Mouse (Mus musculus) midbrain, embryonic 12.5 days (tissue): Measurements from ENCODE around the gene Cmtr1. TPM values are rescaled to one million over a fixed set of nuclear protein-coding genes. Genes with fewer than 3 reads are reported as not detected.
"Not testable (repeated sequence)": the region's sequence is repeated elsewhere in the genome, so short reads cannot be mapped to it uniquely, and the experiment has no call there.

Experiments used
- ATAC-seq: fragments of 200-750 bp; cut with Nextera tagmentation; 2 replicates; pipeline ENCODE4 v1.8.0; 2017; ENCODE audit warnings: low read depth, moderate TSS enrichment, moderate library complexity; ENCODE audit not compliant: low FRiP score
- H3K27ac ChIP-seq: fragments of 300-500 bp; sonication (generic); replicated peaks from 2 replicates; pipeline ENCODE4 v1.5.1; 2016; ENCODE audit warnings: mild to moderate bottlenecking
- H3K27me3 ChIP-seq: fragments of 300-500 bp; sonication (generic); 2 replicates; pipeline ENCODE4 v1.6.1; 2016; ENCODE audit warnings: mild to moderate bottlenecking
- H3K36me3 ChIP-seq: fragments of 300-500 bp; sonication (generic); 2 replicates; pipeline ENCODE4 v1.6.1; 2016
- H3K4me1 ChIP-seq: fragments of 300-500 bp; sonication (generic); 2 replicates; pipeline ENCODE4 v1.6.1; 2016
- H3K4me2 ChIP-seq: fragments of 300-500 bp; sonication (generic); replicated peaks from 2 replicates; pipeline ENCODE4 v1.6.1; 2016; ENCODE audit warnings: mild to moderate bottlenecking, moderate library complexity
- H3K4me3 ChIP-seq: fragments of 300-500 bp; sonication (generic); 2 replicates; pipeline ENCODE4 v1.5.1; 2016; ENCODE audit warnings: mild to moderate bottlenecking
- H3K9ac ChIP-seq: fragments of 300-500 bp; sonication (generic); replicated peaks from 2 replicates; pipeline ENCODE4 v1.6.1; 2016; ENCODE audit warnings: mild to moderate bottlenecking, moderate library complexity
- H3K9me3 ChIP-seq: fragments of 300-500 bp; sonication (generic); 2 replicates; pipeline ENCODE4 v1.6.1; 2016; ENCODE audit warnings: mild to moderate bottlenecking
- WGBS: fragments of 180-500 bp; shearing (Covaris S2); methylation state at CpG from one replicate; pipeline ENCODE4 v1.1.7; 2016; 5-methylcytosine and 5-hydroxymethylcytosine counted together
- polyA plus RNA-seq: library from polyadenylated mRNA; unstranded; fragments of >200 nt; fragmentation: Nextera tagmentation; extraction: Ambion mirVana; gene quantifications from 2 replicates; pipeline ENCODE4 v1.2.1, GENCODE M21; 2016

Gene Cmtr1
- polyA plus RNA-seq, 1 experiment from 2014 or later = 162 TPM

DNA sequence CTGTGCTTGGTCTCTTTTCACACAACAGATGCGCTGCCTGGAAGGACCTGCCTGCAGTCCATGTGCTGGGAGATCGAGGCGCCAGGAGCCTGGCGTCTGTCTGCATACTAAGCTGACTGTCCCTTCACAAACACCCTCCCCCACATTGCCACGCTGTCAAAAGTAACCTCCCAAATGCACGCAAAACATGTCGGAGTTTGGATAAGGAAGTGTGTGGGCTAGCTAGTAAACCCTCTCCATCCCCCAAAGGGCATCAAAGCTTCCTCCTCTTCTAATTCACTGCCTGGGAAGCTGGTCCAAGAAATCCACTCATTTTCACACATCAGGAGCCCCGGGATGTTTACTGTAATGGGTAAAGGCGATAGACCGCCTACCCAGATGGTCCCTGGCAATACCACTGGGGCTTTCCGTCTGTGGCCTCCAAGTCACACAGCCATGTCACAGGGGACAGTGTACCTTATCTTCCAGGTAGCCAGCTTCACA lies 50.2 kb downstream of the Cmtr1 start:
- Histone ChIP-seq H3K4me3 (no peak overlapping the region), H3K27ac (peak overlapping the region; percentile 30), H3K9ac (no peak overlapping the region), H3K9me3 (no peaks in the 10 kb centered on the region), H3K36me3 (no peaks in the 10 kb centered on the region), H3K27me3 (no peaks in the 10 kb centered on the region), H3K4me2 (no peak overlapping the region), H3K4me1 (peaks cover 61% of the 10 kb centered on the region)
- WGBS = 78% methylated on average over 11 of the region's 11 CpGs
- ATAC-seq = no peak

DNA sequence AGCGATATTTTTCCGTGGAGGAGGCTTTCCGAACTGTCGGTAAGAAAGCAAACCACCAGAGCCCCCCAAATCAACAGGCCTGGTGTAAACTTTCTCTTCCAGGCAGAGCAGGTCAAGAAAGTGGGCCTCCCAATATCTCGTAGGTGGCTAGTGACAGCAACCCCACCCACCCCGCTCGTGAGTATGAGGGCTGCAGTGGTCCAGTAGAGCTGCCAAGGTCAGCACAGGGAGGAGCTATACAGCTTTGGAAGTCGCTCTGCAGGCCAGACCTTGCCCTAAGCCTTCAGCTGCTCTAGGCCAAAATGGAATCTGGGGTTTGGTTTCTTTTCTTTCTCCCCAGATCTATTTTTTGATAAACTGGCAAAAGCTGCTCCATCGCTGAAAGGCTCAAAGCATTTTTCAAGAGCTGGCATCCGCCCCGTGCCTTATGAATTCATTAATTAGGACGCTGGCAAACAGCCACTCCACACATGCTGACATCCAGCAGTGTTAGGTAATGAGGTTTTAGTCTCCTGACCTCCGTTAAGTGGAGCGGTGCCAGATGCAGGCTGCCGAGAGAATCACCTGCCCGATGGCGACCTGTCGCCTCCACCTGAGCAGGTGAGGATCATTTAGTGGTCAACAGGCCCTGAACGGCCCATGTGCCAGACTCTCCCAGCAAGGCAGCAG lies 50.8 kb downstream of the Cmtr1 start:
- Histone ChIP-seq H3K4me2 (no peak overlapping the region), H3K27ac (peak overlapping the region; percentile 30), H3K4me1 (peaks cover 66% of the 10 kb centered on the region), H3K4me3 (no peak overlapping the region), H3K27me3 (no peaks in the 10 kb centered on the region), H3K9ac (no peak overlapping the region), H3K36me3 (no peaks in the 10 kb centered on the region), H3K9me3 (no peaks in the 10 kb centered on the region)
- ATAC-seq = no peak
- WGBS = 78% methylated on average over 19 of the region's 19 CpGs

DNA sequence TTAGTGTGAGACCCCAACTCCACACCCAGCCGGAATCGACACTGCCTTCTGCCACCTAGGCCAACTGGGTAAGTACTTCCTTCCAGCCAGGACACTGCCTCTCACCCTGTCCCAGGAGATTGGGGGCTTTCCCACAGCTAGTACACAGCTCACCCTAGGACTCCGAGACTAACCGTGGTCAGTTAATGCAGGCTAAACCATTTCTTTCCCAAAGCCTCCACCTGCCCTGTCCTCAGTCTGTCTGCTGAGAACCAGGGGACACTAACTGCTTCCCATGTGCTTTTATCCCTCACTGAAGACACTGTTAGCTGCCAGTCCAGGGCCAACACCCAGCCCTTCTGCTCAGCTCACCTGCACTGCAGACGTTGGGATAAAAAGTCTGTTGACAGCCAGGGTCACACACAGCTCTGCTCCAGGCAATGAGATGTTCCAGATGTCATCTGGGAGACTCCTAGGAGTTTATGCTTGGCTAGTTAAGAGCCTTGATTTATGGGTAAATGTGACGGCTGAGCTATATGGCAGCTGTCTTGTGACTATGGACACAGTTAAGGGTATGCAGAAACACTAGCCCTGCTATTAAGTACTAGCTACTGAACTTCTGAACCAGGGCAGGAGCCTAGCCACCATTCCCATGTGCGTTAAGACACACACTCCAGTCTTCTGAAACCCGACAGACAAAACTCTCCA lies 51.5 kb downstream of the Cmtr1 start:
- 81% methylated on average over 8 of the region's 8 CpGs for WGBS
- Histone ChIP-seq H3K36me3 (no peaks in the 10 kb centered on the region), H3K27me3 (no peaks in the 10 kb centered on the region), H3K4me3 (no peak overlapping the region), H3K4me2 (no peak overlapping the region), H3K4me1 (peaks cover 64% of the 10 kb centered on the region), H3K27ac (peak overlapping the region; percentile 36; the same call in 1 of the 2 replicates), H3K9me3 (no peaks in the 10 kb centered on the region), H3K9ac (no peak overlapping the region)
- ATAC-seq = no peak

DNA sequence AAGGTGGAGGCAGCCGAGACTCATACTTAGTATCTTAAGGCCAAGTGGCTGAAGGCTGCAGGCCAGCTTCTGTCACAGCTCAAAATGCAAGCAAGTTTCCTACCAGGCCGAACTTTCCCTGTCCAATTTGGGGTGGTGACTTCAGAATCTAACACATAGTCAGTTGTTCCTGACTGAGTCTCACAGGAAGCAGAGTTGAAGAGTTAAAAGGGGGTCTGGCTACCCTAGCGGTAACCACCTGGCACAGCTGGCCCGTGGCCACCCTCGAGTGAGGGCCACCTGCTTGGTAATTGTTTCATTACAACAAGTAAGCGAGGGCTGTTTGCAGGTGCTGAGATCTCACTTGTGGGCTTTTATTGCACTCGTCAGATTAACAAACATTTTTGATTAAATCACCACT lies 52.2 kb downstream of the Cmtr1 start:
- H3K27me3 ChIP-seq = no peaks in the 10 kb centered on the region
- H3K36me3 ChIP-seq = no peaks in the 10 kb centered on the region
- peaks cover 61% of the 10 kb centered on the region for H3K4me1 ChIP-seq
- no peak overlapping the region for H3K4me2 ChIP-seq
- no peak overlapping the region for H3K9ac ChIP-seq
- H3K9me3 ChIP-seq = no peaks in the 10 kb centered on the region
- no peak for ATAC-seq
- WGBS = 75% methylated on average over 7 of the region's 7 CpGs
- no peak overlapping the region for H3K27ac ChIP-seq
- no peak overlapping the region for H3K4me3 ChIP-seq

DNA sequence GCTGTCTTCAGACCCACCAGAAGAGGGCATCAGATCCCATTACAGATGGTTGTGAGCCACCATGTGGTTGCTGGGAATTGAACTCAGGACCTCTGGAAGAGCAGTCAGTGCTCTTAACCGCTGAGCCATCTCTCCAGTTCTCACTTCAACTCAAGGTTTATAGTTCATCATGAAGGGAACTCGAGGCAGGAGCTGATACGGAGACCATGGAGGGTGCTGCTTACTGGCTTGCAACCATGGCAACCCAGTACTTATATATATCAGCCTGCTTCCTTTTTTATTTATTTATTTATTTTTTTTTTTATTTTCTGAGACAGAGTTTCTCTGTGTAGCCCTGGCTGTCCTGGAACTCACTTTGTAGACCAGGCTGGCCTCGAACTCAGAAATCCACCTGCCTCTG lies 53.3 kb downstream of the Cmtr1 start:
- not testable (repeated sequence) for H3K36me3 ChIP-seq, H3K4me3 ChIP-seq, H3K27me3 ChIP-seq, H3K27ac ChIP-seq, H3K9me3 ChIP-seq, ATAC-seq, H3K4me2 ChIP-seq, H3K9ac ChIP-seq
- peaks cover 49% of the 10 kb centered on the region for H3K4me1 ChIP-seq
- 95% methylated on average over 4 of the region's 4 CpGs for WGBS

DNA sequence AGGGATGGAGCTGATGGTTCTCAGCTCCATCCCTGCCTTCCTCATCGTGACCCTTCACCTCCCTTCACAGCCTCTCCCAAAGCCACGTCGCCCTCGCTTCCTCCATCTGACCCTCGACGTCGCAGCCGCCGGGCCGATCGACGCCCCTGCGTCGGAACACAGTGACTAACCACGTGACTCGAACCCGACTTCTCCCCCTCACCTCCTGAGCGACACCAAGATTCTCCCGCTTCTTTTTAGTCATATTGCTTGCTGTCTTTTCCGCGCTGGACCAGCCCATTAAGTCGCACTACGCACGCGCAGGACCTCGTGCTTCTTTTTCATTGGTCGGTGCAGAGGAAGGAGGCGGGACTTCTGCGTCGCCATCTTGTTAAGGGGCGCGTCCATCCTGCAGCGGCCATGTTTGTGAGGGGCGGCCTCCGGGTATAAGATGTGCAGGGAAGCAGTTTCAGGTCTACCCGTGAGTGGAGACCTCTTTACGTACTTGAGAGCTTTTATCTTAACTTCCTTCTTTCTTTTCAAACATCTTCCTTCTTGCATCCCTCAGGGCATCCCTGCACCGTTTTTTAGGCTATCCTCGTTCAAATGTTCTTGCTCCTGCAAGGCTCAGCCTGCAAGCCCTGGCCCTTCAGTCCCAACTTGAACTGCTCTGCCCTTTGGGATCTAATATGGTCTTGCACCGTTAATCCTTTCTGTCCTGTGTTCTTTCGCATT lies 56.5 kb downstream of the Cmtr1 start, which contains the start of gene Ccdc167:
TSS of gene Ccdc167 (minus strand) at position 313 of the 714 bp plus-strand sequence.
- Histone ChIP-seq H3K36me3 (no peaks in the 10 kb centered on the region), H3K27ac (peak within 1 kb of the TSS; percentile 49; the same call in 1 of the 2 replicates), H3K4me3 (peak within 1 kb of the TSS; percentile 52), H3K4me2 (peak within 1 kb of the TSS; percentile 70), H3K27me3 (no peaks in the 10 kb centered on the region), H3K9me3 (no peaks in the 10 kb centered on the region), H3K4me1 (peaks cover 18% of the 10 kb centered on the region), H3K9ac (peak within 1 kb of the TSS; percentile 50)
- ATAC-seq = peak; percentile 96
- 5% methylated on average over 41 of the region's 41 CpGs for WGBS

DNA sequence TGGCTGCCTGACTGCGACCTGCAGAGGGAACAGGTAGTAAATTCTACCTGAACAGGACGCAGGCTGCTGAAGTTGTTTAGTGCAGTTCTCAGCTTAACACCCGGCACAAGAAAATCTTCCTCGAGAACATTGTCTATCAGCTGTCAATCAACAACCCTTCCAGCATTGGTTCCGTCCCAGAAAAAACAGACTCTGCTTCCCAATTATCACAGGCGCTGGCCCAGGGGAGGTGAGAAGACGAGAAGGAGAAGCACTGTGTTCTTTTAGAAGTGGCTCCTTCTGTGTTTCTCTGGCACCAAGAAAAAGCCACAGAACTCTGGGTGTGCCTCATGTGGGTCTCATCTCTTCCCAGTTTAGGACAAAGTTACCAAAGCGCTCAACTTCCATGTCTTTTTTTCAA lies 58.3 kb downstream of the Cmtr1 start:
- Histone ChIP-seq H3K27ac (no peak overlapping the region), H3K4me3 (no peak overlapping the region), H3K27me3 (no peaks in the 10 kb centered on the region), H3K9me3 (no peaks in the 10 kb centered on the region), H3K4me2 (no peak overlapping the region), H3K9ac (no peak overlapping the region), H3K4me1 (peaks cover 13% of the 10 kb centered on the region), H3K36me3 (no peaks in the 10 kb centered on the region)
- no peak for ATAC-seq
- WGBS = 86% methylated on average over 8 of the region's 8 CpGs

DNA sequence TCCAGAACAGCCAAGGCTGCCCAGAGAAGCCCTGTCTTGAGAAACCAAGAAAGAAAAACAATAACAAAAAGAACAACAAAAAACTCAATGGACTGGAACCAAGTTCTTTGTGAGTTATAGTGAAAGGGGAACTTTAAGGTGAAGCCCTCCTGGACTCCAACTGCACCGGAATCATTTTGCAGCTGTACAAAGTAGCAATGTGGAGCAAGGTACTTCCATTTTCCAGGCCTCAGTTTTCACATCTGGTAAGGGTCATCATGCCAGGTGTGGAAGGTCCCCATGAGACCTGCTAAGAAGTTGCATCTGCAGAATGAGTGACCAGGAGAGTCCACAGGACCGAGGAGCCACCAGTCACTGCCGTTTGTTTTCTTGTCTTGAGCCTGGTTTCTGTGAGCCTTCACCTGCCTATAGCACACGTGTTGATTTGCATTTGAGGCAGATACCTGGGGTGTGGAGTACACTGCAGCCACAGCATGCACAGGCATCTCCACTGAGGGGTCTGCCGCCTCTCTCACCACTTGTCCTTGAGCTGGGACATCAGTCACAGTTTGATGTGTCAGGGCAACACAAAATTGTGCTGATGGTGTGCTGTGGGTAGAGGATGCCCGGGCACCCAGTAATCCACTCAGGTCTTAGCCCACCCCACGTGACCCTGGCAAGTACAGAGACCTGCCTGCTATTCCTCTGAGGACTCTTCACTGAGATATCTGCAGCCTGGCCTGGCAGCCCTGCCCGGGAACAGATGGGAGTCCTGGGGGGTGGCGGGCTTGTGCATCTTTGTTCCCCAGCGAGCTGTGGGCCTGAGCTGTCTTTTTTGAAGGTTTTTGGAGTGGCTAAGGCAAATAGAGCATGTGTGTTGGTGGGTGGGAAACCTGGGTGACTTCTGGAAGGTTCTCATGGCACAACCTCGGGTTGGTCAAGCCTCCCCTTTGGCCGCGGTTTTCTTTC lies 59.5 kb downstream of the Cmtr1 start:
- Histone ChIP-seq H3K27ac (no peak overlapping the region), H3K27me3 (no peaks in the 10 kb centered on the region), H3K36me3 (no peaks in the 10 kb centered on the region), H3K4me2 (no peak overlapping the region), H3K4me3 (no peak overlapping the region), H3K9ac (no peak overlapping the region), H3K9me3 (no peaks in the 10 kb centered on the region), H3K4me1 (peaks cover 13% of the 10 kb centered on the region)
- 79% methylated on average over 13 of the region's 13 CpGs for WGBS
- no peak for ATAC-seq

DNA sequence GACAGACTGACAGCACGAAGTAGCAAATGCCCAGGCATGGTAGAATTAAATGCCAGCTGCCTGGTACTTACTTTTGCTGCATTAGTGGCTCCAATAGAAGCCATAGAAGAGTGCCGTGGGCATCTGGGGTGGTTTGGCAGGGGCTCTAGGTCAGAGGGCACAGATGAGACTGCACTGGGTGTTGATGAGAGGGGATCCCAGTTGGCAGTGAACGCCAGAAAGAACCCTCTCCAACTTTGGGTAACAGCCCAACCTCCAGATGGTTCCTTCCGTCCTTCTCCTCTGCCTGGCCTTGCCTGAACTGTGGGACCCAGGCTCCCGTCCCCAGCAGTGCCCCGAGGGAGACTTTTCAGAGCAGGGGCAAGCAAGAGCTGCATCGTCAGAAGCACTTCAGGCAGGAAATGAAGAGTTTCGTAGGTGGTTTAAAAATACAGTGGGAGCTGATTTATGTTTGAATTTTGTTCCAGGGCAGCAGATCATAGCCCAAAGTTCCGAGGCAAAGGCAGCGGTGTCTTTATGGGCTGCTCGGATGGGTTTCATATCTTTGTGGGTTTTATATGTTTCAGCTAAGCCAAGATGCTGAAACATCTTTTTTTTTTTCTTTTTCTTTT lies 60.5 kb downstream of the Cmtr1 start:
- Histone ChIP-seq H3K36me3 (no peaks in the 10 kb centered on the region), H3K9me3 (no peaks in the 10 kb centered on the region), H3K9ac (no peak overlapping the region), H3K27me3 (no peaks in the 10 kb centered on the region), H3K4me1 (peaks cover 11% of the 10 kb centered on the region), H3K4me2 (no peak overlapping the region), H3K27ac (no peak overlapping the region), H3K4me3 (no peak overlapping the region)
- WGBS = 86% methylated on average over 11 of the region's 11 CpGs
- ATAC-seq = no peak

DNA sequence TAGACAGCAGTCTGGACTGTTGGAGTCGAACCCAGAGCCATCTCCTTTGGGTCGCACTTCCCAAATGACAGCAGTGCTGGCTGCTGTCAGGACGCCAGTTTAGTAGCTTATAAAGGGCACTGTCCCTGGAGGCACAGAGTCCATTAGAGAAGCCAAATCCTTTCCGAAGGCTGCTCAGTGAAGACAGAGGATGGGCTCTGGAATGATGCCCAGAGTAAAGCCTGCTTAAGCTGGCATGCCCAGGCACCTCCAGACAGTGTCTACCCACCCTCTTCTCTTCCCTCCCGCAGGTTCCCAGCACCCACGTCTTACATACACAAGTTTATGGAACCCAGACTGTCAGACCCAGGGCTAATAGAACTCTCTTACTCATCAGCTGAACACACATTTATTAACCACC lies 64.2 kb downstream of the Cmtr1 start:
- Histone ChIP-seq H3K9me3 (no peaks in the 10 kb centered on the region), H3K4me2 (no peak overlapping the region), H3K4me1 (no peaks in the 10 kb centered on the region), H3K9ac (no peak overlapping the region), H3K4me3 (no peak overlapping the region), H3K27ac (no peak overlapping the region), H3K36me3 (no peaks in the 10 kb centered on the region), H3K27me3 (no peaks in the 10 kb centered on the region)
- no peak for ATAC-seq
- WGBS = 76% methylated on average over 6 of the region's 6 CpGs

DNA sequence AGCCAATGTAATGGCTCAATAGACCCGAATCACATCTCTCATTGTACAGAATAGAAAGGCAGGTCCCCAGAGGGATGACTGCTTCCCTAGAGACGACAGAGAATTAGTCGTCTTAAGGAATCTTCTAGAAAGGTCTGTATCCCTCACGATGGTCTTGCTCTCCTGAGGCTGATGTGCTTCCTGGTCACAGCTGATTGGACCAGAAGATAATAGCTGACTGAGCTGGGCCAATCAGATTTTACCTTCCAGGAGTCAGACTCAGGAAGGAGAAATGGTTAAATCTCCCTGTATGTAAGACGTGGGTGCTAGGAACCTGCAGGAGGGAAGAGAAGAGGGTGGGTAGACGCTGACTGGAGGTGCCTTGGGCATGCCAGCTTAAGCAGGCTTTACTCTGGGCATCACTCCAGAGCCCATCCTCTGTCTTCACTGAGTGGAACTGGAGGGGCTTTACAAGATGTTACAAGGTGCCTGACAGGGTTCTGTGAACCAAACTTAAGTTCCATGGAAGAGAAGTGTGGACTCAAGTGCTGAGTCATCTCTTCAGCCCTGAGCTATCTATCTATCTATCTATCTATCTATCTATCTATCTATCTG lies 64.7 kb downstream of the Cmtr1 start:
- Histone ChIP-seq H3K4me2 (no peak overlapping the region), H3K27me3 (no peaks in the 10 kb centered on the region), H3K4me1 (peaks cover 3% of the 10 kb centered on the region), H3K4me3 (no peak overlapping the region), H3K9ac (no peak overlapping the region), H3K9me3 (no peaks in the 10 kb centered on the region), H3K27ac (no peak overlapping the region), H3K36me3 (no peaks in the 10 kb centered on the region)
- ATAC-seq = no peak
- WGBS = 79% methylated on average over 6 of the region's 6 CpGs
